Mouse (Mus musculus) hindlimb bud, embryonic 11.5 days (tissue): Measurements from ENCODE around the gene Amh.

Experiments
- DNase-seq: peaks from one replicate; pipeline ENCODE4 v3.0.0-alpha.2; 2012; ENCODE audit warnings: low read depth, low spot score; ENCODE audit errors: extremely low spot score

The Amh gene

DNA sequence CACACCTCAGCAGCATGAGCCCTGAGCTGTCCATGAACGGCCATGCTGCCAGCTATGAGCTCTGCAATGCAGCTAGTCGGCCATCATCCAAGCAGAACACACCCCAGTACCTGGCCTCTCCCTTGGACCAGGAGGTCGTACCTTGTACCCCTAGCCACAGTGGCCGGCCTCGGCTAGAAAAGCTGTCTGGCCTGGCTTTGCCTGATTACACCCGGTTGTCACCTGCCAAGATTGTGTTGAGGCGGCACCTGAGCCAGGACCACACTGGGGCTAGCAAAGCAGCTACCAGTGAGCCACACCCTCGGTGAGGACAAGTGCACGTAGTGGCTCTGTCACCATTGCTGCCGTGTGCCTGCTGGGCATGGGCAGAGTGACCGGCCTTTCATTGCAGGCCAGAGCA lies 19.1 kb upstream of the Amh start:
- no peak for DNase-seq

DNA sequence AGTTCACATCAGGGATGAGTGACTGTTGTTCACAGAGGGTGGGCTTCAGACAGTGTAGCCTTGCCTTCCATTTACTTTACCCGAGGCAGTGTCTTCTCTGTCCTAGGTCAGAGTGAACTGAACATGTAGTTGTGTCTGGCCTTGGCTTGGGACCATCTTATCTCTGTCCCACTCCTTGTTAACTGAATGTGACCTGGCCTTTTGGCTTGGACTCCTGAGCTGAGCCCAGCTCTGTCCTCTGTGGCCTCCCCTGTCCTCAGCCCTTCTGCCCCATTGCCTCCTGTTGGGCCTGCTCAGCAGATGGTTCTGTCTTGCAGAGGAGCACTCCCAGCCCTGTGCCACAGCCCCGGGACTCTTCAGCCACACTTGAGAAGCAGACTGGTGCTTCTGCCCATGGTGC lies 17.5 kb upstream of the Amh start:
- no peak for DNase-seq

DNA sequence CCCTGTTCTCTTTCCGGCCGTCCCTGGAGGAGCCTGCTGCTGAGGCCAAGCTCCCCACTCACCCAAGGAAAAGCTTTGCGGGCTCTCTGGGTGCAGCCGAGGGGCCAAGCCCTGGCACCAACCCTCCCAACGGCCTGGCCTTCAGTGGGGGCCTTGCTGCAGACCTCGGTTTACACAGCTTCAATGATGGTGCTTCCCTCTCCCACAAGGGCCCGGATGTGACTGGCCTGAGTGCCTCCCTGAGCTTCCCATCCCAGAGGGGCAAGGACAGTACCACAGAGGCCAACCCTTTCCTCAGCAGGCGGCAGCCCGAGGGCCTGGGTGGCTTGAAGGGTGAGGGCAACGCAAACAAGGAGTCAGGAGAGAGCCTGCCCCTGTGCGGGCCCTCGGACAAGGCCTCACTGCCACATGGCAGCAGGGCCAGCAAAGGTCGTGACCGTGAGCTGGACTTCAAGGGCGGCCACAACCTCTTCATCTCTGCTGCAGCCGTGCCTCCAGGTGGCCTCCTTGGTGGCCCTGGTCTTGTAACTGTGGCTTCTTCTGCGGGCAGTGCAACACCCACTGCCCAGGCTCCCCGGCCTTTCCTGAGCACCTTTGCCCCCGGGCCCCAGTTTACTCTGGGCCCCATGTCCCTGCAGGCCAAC lies 14.2 kb upstream of the Amh start:
- no peak for DNase-seq

GRCm38 (mm10) chr10:80791476-80792174 lies 13.4 kb upstream of the Amh start:
- no peak for DNase-seq

DNA sequence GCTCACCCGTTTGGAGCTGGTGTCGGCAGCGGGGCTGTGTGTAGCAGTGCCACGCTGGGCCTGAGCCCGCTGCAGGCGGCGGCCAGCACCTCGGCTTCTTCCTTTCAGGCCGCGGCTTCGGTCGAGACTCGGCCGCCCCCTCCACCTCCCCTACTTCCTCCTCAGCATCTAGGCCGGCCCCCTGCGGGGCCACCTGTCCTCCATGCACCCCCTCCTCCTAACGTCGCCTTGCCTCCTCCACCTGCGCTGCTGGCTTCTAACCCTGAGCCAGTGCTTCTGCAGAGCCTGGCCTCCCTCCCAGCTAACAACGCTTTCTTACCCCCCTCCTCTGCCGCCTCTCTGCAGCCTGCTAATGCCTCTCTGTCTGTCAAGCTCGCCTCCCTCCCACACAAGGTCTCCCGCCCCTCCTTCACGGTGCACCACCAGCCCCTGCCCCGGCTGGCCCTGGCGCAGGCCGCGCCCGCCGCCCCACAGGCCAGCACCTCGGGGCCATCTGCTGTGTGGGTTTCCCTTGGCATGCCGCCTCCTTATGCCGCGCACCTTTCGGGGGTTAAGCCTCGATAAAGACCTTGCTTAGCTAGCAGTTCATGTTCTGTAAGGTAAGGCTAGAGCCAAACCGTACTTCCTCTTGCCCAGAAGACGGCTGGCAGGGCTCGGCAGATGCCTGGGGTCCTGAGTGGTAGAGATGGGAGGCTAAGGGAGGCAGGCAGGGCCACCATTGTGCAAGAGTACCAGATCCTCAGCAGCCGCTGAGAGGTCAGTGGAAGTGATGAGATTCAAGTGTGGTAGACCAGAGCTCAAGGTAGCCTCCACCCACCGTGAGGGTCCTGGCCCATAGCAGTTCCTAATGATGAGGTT lies 12.6 kb upstream of the Amh start:
- no peak for DNase-seq

DNA sequence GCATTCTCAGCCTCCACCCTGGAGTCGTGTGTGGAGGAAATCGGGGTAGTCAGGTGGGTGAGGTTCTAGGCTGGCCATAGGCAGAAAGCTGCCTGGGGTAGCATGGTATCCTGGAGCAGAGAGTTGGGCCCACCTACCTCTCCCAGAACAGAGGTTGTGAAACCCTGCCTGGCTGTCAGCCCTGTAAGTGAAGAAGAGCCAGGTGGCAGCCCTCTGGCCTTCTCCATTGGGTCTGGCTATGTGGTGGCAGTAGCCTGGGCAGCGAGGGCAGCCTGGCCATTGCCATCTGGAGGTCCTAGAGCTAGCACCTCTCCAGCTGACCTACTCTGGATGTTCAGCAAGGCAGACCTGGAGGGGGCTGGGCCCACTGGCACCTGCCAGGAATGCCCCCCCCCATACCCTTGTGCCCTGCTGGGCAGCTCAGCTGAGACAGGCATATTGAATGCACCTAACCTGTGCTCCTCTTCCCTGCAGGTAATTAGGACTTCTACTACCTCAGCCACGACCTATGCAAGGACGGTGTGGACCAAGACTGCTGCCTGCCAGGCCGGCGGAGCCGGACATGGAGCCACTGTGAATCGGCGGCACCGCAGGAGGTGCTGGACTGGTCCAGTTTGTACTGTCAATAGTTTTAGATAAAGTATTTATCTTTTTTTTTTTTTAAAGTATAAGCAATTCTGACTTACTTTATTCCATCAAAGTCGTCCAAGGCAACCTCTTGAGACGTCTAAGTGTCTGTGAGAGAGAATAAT lies 11.8 kb upstream of the Amh start:
- DNase-seq: no peak

- no peak for DNase-seq
Observed at GRCm38 (mm10) chr10:80793803-80794202, 11.2 kb upstream of the Amh start.

DNA sequence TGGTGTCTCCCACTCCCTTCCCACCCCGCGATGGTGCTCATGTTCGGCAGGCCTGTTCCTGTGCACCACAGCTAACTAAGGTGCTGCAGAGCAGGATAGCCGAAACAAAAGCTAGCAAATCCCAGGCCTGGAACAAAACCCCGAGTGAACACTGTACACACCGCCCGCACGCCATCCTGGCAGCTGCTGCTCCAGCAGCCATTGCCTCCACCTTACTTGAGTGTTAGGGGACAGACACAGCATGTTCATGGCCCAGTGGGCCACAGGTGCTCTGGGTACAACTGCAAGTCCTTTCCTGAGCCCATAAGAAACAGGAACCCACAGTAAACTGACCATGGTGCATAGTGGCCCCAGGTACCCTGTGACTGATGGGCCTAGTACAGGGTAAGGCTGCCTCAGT lies 10.3 kb upstream of the Amh start:
- no peak for DNase-seq

GRCm38 (mm10) chr10:80796307-80796848 lies 8.7 kb upstream of the Amh start:
- DNase-seq: no peak

GRCm38 (mm10) chr10:80797186-80798149 lies 7.6 kb upstream of the Amh start:
- no peak for DNase-seq

DNA sequence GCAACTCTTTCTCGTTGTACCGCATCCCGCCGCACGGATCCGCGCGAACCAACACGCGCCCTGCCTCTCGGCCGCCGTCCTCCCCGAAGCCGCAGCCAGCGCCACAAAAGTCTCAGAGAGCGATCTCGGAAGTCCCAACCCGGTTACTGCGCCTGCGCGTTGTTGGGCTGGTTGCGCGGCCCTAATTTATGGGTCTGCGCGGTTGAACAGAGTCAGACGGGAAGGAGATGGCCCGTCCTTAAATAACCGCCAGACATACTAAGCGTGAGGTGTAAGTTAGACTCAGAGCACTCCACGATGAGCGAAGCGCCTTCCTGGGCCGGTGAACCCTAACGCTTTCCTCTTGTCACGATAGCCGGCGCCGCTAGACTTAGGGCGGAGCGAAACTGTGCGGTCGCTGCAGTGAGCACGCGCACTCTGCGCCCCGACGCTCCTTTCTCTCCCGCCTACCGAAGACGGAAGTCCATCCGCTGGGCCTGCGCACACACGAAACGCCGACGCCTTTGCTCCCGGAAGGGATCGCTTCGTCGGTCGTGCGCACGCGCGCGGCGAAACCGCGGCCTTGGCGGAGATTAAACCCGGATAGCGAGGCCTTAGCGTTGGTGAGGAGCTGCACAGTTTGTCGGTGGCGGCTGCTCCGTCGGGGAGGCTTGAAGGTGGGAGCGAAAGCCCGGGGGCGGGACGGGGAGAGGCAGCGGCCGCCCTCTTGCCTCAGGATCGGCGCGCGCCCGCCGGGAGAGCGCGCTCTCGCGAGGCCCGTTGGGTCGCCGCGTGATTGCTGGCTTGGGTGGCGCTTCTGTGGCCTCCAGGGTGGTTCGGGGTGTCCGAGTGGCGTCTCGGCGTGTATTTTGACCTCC lies 6.7 kb upstream of the Amh start, which contains the start of the genes Sf3a2 and Plekhj1:
Gene Sf3a2, plus strand, starts transcription at position 49 of the 857 bp plus-strand sequence.
Gene Plekhj1, minus strand, starts transcription at position 477 of the 857 bp plus-strand sequence.
- DNase-seq: peak; percentile 81

DNA sequence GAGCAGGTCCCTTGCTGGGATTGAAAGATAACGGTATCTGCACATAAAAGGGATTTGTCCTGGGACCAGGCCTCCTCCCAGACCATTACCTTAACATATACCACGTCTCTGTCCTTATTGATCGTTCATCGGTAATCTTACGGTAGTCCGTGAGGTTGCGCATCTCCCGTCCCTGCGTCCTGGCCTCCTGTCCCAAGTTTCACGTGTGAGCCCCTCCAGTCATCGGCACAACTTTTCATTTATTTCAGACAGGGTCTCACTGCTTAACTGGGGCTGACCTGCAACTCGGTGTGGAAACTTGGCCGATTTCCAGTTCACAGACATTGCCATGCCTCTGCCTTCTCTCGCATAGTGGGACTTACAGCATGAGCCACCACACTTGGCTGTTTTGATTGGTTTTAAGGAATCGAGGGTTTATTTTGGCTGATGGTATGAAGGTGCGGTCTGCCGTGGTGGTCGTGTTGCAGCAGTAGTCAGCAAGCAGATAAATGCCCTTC lies 5.9 kb upstream of the Amh start:
- no peak for DNase-seq

- no peak for DNase-seq
Observed at GRCm38 (mm10) chr10:80802204-80802912, 2.7 kb upstream of the Amh start.

- DNase-seq: no peak
Observed at GRCm38 (mm10) chr10:80802996-80803395, 2.0 kb upstream of the Amh start.

GRCm38 (mm10) chr10:80804340-80804739 lies 703 bp upstream of the Amh start:
- no peak for DNase-seq

DNA sequence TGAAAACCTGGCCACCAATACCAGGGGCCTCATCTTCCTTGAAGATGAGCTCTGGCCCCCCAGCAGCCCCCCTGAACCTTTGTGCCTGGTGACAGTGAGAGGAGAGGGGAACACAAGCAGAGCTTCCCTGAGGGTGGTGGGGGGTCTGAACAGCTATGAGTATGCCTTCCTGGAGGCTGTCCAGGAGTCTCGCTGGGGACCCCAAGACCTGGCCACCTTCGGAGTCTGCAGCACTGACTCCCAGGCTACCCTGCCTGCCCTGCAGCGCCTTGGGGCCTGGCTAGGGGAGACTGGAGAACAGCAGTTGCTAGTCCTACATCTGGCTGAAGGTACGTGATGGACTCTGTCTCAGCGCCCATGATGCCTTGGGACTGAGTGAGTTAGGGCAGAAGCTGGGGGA lies 279 bp downstream of the Amh start:
- DNase-seq: no peak

- no peak for DNase-seq
Observed at GRCm38 (mm10) chr10:80805925-80806324, 882 bp downstream of the Amh start.
